Comparison of ENCODE assay signal across 21 mouse cellular contexts in the genomic region with DNA sequence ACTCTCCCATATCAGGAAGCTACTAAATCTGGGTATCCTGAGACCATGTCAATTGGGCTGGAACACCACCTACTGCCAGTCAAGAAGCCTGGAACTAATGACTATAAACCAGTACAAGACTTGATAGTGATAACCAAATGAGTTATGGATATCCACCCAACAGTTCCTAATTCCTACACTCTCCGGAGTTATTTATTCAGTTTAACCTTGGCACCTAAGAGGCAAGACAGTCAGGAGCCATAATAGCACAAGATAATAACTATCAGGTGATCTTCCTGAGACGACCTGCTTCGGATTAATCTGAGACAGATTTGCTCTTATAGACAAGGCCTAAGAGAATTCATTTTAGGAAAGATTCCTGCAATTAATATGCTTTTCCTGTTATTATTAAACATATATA. TPM values are rescaled to one million over a fixed set of nuclear protein-coding genes. Genes with fewer than 3 reads are reported as not detected.
DNase-seq lines count a peak whose midpoint lies in the region; ATAC-seq and TF ChIP-seq lines count a peak whose summit lies in the region.
"Had no signal": no experiment of that assay in that cellular context is flagged by ENCODE, and none has a peak within 500 bp of the region (broad histone marks: within the 10 kb centered on the region; RNA-seq: fewer than 3 reads in every experiment).

No protein-coding gene starts in this region.

- H3K9ac ChIP-seq in intestine, embryonic 15.5 days = no peak overlapping the region
- no peak overlapping the region for H3K9ac ChIP-seq in intestine, postnatal 0 days (ENCODE audit: low read depth, low read length)
- no peak overlapping the region for H3K9ac ChIP-seq in intestine, embryonic 16.5 days (ENCODE audit: low read depth, low read length)
- no peak overlapping the region for H3K9ac ChIP-seq in forebrain, embryonic 14.5 days (ENCODE audit: low read length)

- no peak overlapping the region for H3K4me3 ChIP-seq in intestine, embryonic 15.5 days (replicated peaks)
- H3K4me3 ChIP-seq in intestine, postnatal 0 days (ENCODE audit: low read depth, low read length) = no peak overlapping the region
- no peak overlapping the region for H3K4me3 ChIP-seq in intestine, embryonic 16.5 days (ENCODE audit: low read length)
- H3K4me3 ChIP-seq in forebrain, embryonic 14.5 days (ENCODE audit: low read depth, low read length) = no peak overlapping the region

- H3K4me2 ChIP-seq in intestine, embryonic 15.5 days (replicated peaks) = no peak overlapping the region
- H3K4me2 ChIP-seq in intestine, postnatal 0 days (replicated peaks; ENCODE audit: low read depth) = no peak overlapping the region
- no peak overlapping the region for H3K4me2 ChIP-seq in intestine, embryonic 16.5 days (ENCODE audit: low read depth, low read length)
- H3K4me2 ChIP-seq in forebrain, embryonic 14.5 days (ENCODE audit: low read length) = no peak overlapping the region

- H3K27me3 ChIP-seq in intestine, embryonic 15.5 days (replicated peaks) = no peaks in the 10 kb centered on the region
- H3K27me3 ChIP-seq in intestine, postnatal 0 days (replicated peaks; ENCODE audit: control insufficient read depth, insufficient read depth, low read length) = no peaks in the 10 kb centered on the region
- H3K27me3 ChIP-seq in intestine, embryonic 16.5 days (replicated peaks; ENCODE audit: control insufficient read depth, insufficient read depth, low read length) = no peaks in the 10 kb centered on the region
- no peaks in the 10 kb centered on the region for H3K27me3 ChIP-seq in forebrain, embryonic 14.5 days (replicated peaks; ENCODE audit: control insufficient read depth, insufficient read depth, low read length)
- H3K27me3 ChIP-seq: CH12.LX had no signal

- no peak for DNase-seq in forebrain, embryonic 14.5 days (ENCODE audit: low spot score)
- DNase-seq: adrenal gland, adult 2 months; adrenal gland, adult 8-10 months; adrenal gland, postnatal 10 days; adrenal gland, postnatal 14 days; adrenal gland, postnatal 25 days; adrenal gland, postnatal 36 days; B cell, adult 2 months; cerebellum, adult 11 months; cerebellum, adult 11-12 months; cerebellum, adult 18-20 months had no signal

- no peak overlapping the region for H3K27ac ChIP-seq in intestine, embryonic 15.5 days
- H3K27ac ChIP-seq in intestine, postnatal 0 days (ENCODE audit: low read depth, low read length) = no peak overlapping the region
- no peak overlapping the region for H3K27ac ChIP-seq in intestine, embryonic 16.5 days (ENCODE audit: low read length)
- H3K27ac ChIP-seq in forebrain, embryonic 14.5 days (ENCODE audit: low read depth, low read length) = no peak overlapping the region

- no peaks in the 10 kb centered on the region for H3K9me3 ChIP-seq in intestine, embryonic 15.5 days
- no peaks in the 10 kb centered on the region for H3K9me3 ChIP-seq in intestine, postnatal 0 days (ENCODE audit: control insufficient read depth)
- no peaks in the 10 kb centered on the region for H3K9me3 ChIP-seq in intestine, embryonic 16.5 days (ENCODE audit: control insufficient read depth, low read length)
- H3K9me3 ChIP-seq in forebrain, embryonic 14.5 days (replicated peaks; ENCODE audit: control insufficient read depth, low read length) = no peaks in the 10 kb centered on the region
- H3K9me3 ChIP-seq: G1E had no signal

- WGBS in intestine, embryonic 15.5 days = 65% methylated on average over 3 of the region's 3 CpGs
- 53% methylated on average over 3 of the region's 3 CpGs for WGBS in intestine, postnatal 0 days
- WGBS in intestine, embryonic 16.5 days = 62% methylated on average over 3 of the region's 3 CpGs
- 93% methylated on average over 3 of the region's 3 CpGs for WGBS in forebrain, embryonic 14.5 days

- H3K4me1 ChIP-seq in intestine, embryonic 15.5 days (replicated peaks) = no peaks in the 10 kb centered on the region
- no peaks in the 10 kb centered on the region for H3K4me1 ChIP-seq in intestine, postnatal 0 days (replicated peaks; ENCODE audit: control insufficient read depth, insufficient read depth, low read length)
- H3K4me1 ChIP-seq in intestine, embryonic 16.5 days (ENCODE audit: control insufficient read depth, insufficient read depth, low read length) = no peaks in the 10 kb centered on the region
- no peaks in the 10 kb centered on the region for H3K4me1 ChIP-seq in forebrain, embryonic 14.5 days (ENCODE audit: control insufficient read depth, insufficient read depth, low read length)

- H3K36me3 ChIP-seq in intestine, embryonic 15.5 days = no peaks in the 10 kb centered on the region
- H3K36me3 ChIP-seq in intestine, postnatal 0 days (ENCODE audit: control insufficient read depth, insufficient read depth) = no peaks in the 10 kb centered on the region
- H3K36me3 ChIP-seq in intestine, embryonic 16.5 days (ENCODE audit: control insufficient read depth, insufficient read depth, low read length) = no peaks in the 10 kb centered on the region
- H3K36me3 ChIP-seq in forebrain, embryonic 14.5 days (ENCODE audit: control insufficient read depth, insufficient read depth, low read length) = no peaks in the 10 kb centered on the region
- H3K36me3 ChIP-seq: G1E had no signal

- peak; percentile 63; the same call in 1 of the 2 replicates for ATAC-seq in intestine, embryonic 15.5 days
- no peak for ATAC-seq in intestine, postnatal 0 days
- peak; percentile 66 for ATAC-seq in intestine, embryonic 16.5 days
- no peak for ATAC-seq in forebrain, embryonic 14.5 days
- ATAC-seq: activated CD4-positive, CD25-positive, alpha-beta regulatory T cell, adult 4 months; CD4-positive, CD25-positive, alpha-beta regulatory T cell, adult 4 months; Patski had no signal

- TF ChIP-seq CTCF in intestine, postnatal 0 days (IDR thresholded peaks at IDR 0.05; ENCODE audit: low read depth) = no peak

RNA-seq across cellular contexts. Expression of a gene that starts 21.2 kb away (rescaled TPM):
- not detected in 2 replicates for polyA plus RNA-seq in intestine, embryonic 15.5 days (2015; fragmentation: Nextera tagmentation; extraction: Ambion mirVana)
- not detected in 2 replicates for polyA plus RNA-seq in intestine, postnatal 0 days (2015; fragmentation: Nextera tagmentation; extraction: Ambion mirVana)
- polyA plus RNA-seq in intestine, embryonic 16.5 days (2015; fragmentation: Nextera tagmentation; extraction: Ambion mirVana) = not detected in 2 replicates
- 0.06 TPM in 1 of 2 replicates, not detected in the other for polyA plus RNA-seq in forebrain, embryonic 14.5 days (2014; fragmentation: Nextera tagmentation; extraction: Ambion mirVana)
- polyA plus RNA-seq: activated CD4-positive, CD25-positive, alpha-beta regulatory T cell, adult 4 months; adrenal gland, adult 2 months; brain, embryonic 14.5 days; C2C12; CD4-positive, CD25-positive, alpha-beta regulatory T cell, adult 4 months; G1E; Patski had no signal

Comparison
In these comparisons a context has a peak if more than half of its experiments do, and no peak if none do; other contexts are left out.
1. ATAC-seq: peak in intestine, embryonic 15.5 days (single experiment) and intestine, embryonic 16.5 days (single experiment); none in intestine, postnatal 0 days (single experiment) and forebrain, embryonic 14.5 days (single experiment).